Mouse (Mus musculus) cerebellum, adult 11 months (tissue): ENCODE results near the gene Itgb7.

Source experiments
- DNase-seq: peaks from one replicate; pipeline ENCODE4 v3.0.0; 2022

Itgb7 gene

GRCm38 (mm10) chr15:102224186-102224991 is 7.4 kb downstream of the Itgb7 start:
- DNase-seq: peak; percentile 80

GRCm38 (mm10) chr15:102222386-102222785 is 9.4 kb downstream of the Itgb7 start:
- DNase-seq: no peak

GRCm38 (mm10) chr15:102217325-102217724 is 14.4 kb downstream of the Itgb7 start:
- no peak for DNase-seq

- DNase-seq: no peak
These were observed 15.1 kb downstream of the Itgb7 start for GRCm38 (mm10) chr15:102216459-102217228.

GRCm38 (mm10) chr15:102215624-102216023 is 16.1 kb downstream of the Itgb7 start:
- DNase-seq: no peak

- no peak for DNase-seq
These were observed 17.6 kb downstream of the Itgb7 start for GRCm38 (mm10) chr15:102214132-102214531.

GRCm38 (mm10) chr15:102211895-102212294 is 19.8 kb downstream of the Itgb7 start:
- no peak for DNase-seq

- no peak for DNase-seq
These were observed 20.9 kb downstream of the Itgb7 start for GRCm38 (mm10) chr15:102210816-102211215.

GRCm38 (mm10) chr15:102209114-102209513 is 22.6 kb downstream of the Itgb7 start:
- no peak for DNase-seq

- DNase-seq: no peak
These were observed 23.6 kb downstream of the Itgb7 start for GRCm38 (mm10) chr15:102208092-102208561.

GRCm38 (mm10) chr15:102207351-102207750 is 24.4 kb downstream of the Itgb7 start:
- DNase-seq: no peak

- DNase-seq: peak; percentile 34
These were observed 26.0 kb downstream of the Itgb7 start for GRCm38 (mm10) chr15:102205779-102206178.

GRCm38 (mm10) chr15:102204674-102205505 is 26.9 kb downstream of the Itgb7 start, which contains the start of gene Csad:
Gene Csad (minus strand): TSS chr15:102204724.
- no peak for DNase-seq

GRCm38 (mm10) chr15:102203835-102204381 is 27.8 kb downstream of the Itgb7 start:
- DNase-seq: peak; percentile 64

- DNase-seq: peak; percentile 96
These were observed 28.5 kb downstream of the Itgb7 start, which contains the start of gene Zfp740 for GRCm38 (mm10) chr15:102202971-102203834. Gene Zfp740 (plus strand): TSS chr15:102203249.

- DNase-seq: no peak
These were observed 32.9 kb downstream of the Itgb7 start for GRCm38 (mm10) chr15:102198841-102199240.

- DNase-seq: no peak
These were observed 36.4 kb downstream of the Itgb7 start for GRCm38 (mm10) chr15:102195373-102195772.

- no peak for DNase-seq
These were observed 37.3 kb downstream of the Itgb7 start for GRCm38 (mm10) chr15:102194439-102194838.

- no peak for DNase-seq
These were observed 38.1 kb downstream of the Itgb7 start for GRCm38 (mm10) chr15:102193652-102194051.

GRCm38 (mm10) chr15:102192820-102193386 is 38.8 kb downstream of the Itgb7 start:
- DNase-seq: no peak

- no peak for DNase-seq
These were observed 39.4 kb downstream of the Itgb7 start for GRCm38 (mm10) chr15:102192271-102192812.
